Mouse (Mus musculus) intestine, postnatal 0 days (tissue): ENCODE data around the gene Hmox1. TPM values are rescaled to one million over a fixed set of nuclear protein-coding genes. Genes with fewer than 3 reads are reported as not detected.

Experiments used
- ATAC-seq: fragments of 200-750 bp; cut with Nextera tagmentation; 2 replicates; pipeline ENCODE4 v1.8.0; 2017; ENCODE audit warnings: mild to moderate bottlenecking, moderate TSS enrichment, moderate library complexity
- H3K27ac ChIP-seq: fragments of 300-500 bp; sonication (generic); 2 replicates; pipeline ENCODE4 v1.5.1; 2014; ENCODE audit warnings: mild to moderate bottlenecking, low read depth, low read length, moderate library complexity
- H3K27me3 ChIP-seq: fragments of 300-500 bp; sonication (generic); replicated peaks from 2 replicates; pipeline ENCODE4 v1.6.1; 2014; ENCODE audit warnings: low read length, mixed read lengths; ENCODE audit not compliant: control insufficient read depth, insufficient read depth
- H3K36me3 ChIP-seq: fragments of 300-500 bp; sonication (generic); 2 replicates; pipeline ENCODE4 v1.6.1; 2014; ENCODE audit warnings: mild to moderate bottlenecking, moderate library complexity; ENCODE audit not compliant: control insufficient read depth, insufficient read depth
- H3K4me1 ChIP-seq: fragments of 300-500 bp; sonication (generic); replicated peaks from 2 replicates; pipeline ENCODE4 v1.6.1; 2014; ENCODE audit warnings: antibody characterized with exemption, low read length, mixed read lengths; ENCODE audit not compliant: control insufficient read depth, insufficient read depth
- H3K4me2 ChIP-seq: fragments of 300-500 bp; sonication (generic); replicated peaks from 2 replicates; pipeline ENCODE4 v1.6.1; 2014; ENCODE audit warnings: low read depth, mild to moderate bottlenecking, moderate library complexity
- H3K4me3 ChIP-seq: fragments of 300-500 bp; sonication (generic); 2 replicates; pipeline ENCODE4 v1.5.1; 2014; ENCODE audit warnings: low read depth, low read length
- H3K9ac ChIP-seq: fragments of 300-500 bp; sonication (generic); 2 replicates; pipeline ENCODE4 v1.6.1; 2014; ENCODE audit warnings: mild to moderate bottlenecking, low read depth, low read length
- H3K9me3 ChIP-seq: fragments of 300-500 bp; sonication (generic); 2 replicates; pipeline ENCODE4 v1.6.1; 2016; ENCODE audit warnings: mixed run types; ENCODE audit not compliant: control insufficient read depth
- CTCF ChIP-seq: sonication (generic); IDR thresholded peaks from 2 replicates; pipeline ENCODE4 v1.5.1; 2016; ENCODE audit warnings: low read depth, mild to moderate bottlenecking, control low read depth, antibody characterized with exemption, moderate library complexity
- WGBS: fragments of 180-500 bp; shearing (Covaris S2); extraction: QIAGEN DNeasy Blood & Tissue Kit; methylation state at CpG from one replicate; pipeline ENCODE4 v1.1.7; 2014; 5-methylcytosine and 5-hydroxymethylcytosine counted together
- polyA plus RNA-seq: library from polyadenylated mRNA; unstranded; fragments of >200 nt; fragmentation: Nextera tagmentation; extraction: Ambion mirVana; gene quantifications from 2 replicates; pipeline ENCODE4 v1.2.1, GENCODE M21; 2015

The Hmox1 gene
- polyA plus RNA-seq, 1 experiment from 2014 or later = 72.7 TPM

- no peak overlapping the region for H3K27ac ChIP-seq
- no peaks in the 10 kb centered on the region for H3K27me3 ChIP-seq
- H3K4me1 ChIP-seq = no peaks in the 10 kb centered on the region
- ATAC-seq = no peak
- H3K9ac ChIP-seq = no peak overlapping the region
- no peak for TF ChIP-seq CTCF
- no peaks in the 10 kb centered on the region for H3K36me3 ChIP-seq
- 84% methylated on average over 1 of the region's 1 CpGs for WGBS
- H3K9me3 ChIP-seq = no peaks in the 10 kb centered on the region
- H3K4me3 ChIP-seq = no peak overlapping the region
- H3K4me2 ChIP-seq = no peak overlapping the region
Observed at GRCm38 (mm10) chr8:75078215-75078614, 15.2 kb upstream of the Hmox1 start.

GRCm38 (mm10) chr8:75078851-75079250, 14.6 kb upstream of the Hmox1 start:
- Histone ChIP-seq H3K4me2 (no peak overlapping the region), H3K4me1 (no peaks in the 10 kb centered on the region), H3K9me3 (no peaks in the 10 kb centered on the region), H3K36me3 (no peaks in the 10 kb centered on the region), H3K9ac (no peak overlapping the region), H3K27ac (no peak overlapping the region), H3K27me3 (no peaks in the 10 kb centered on the region), H3K4me3 (no peak overlapping the region)
- WGBS = 92% methylated on average over 9 of the region's 9 CpGs
- ATAC-seq = no peak
- no peak for TF ChIP-seq CTCF

- no peak for ATAC-seq
- Histone ChIP-seq H3K36me3 (no peaks in the 10 kb centered on the region), H3K4me1 (0 out of 2 replicates have a peak, but pooled peaks cover 1% of the 10 kb centered on the region), H3K27me3 (no peaks in the 10 kb centered on the region), H3K27ac (no peak overlapping the region), H3K4me3 (no peak overlapping the region), H3K9ac (no peak overlapping the region), H3K9me3 (no peaks in the 10 kb centered on the region), H3K4me2 (no peak overlapping the region)
- 68% methylated on average over 9 of the region's 9 CpGs for WGBS
- TF ChIP-seq CTCF = no peak
Observed at GRCm38 (mm10) chr8:75081364-75082040, 11.9 kb upstream of the Hmox1 start.

GRCm38 (mm10) chr8:75082181-75082805, 11.1 kb upstream of the Hmox1 start:
- ATAC-seq = no peak
- Histone ChIP-seq H3K36me3 (no peaks in the 10 kb centered on the region), H3K9me3 (no peaks in the 10 kb centered on the region), H3K4me1 (0 out of 2 replicates have a peak, but pooled peaks cover 3% of the 10 kb centered on the region), H3K27ac (no peak overlapping the region), H3K4me3 (no peak overlapping the region), H3K27me3 (no peaks in the 10 kb centered on the region), H3K4me2 (no peak overlapping the region), H3K9ac (no peak overlapping the region)
- WGBS = 70% methylated on average over 6 of the region's 6 CpGs
- TF ChIP-seq CTCF = no peak

GRCm38 (mm10) chr8:75083846-75084245, 9.6 kb upstream of the Hmox1 start:
- Histone ChIP-seq H3K9ac (no peak overlapping the region), H3K4me3 (0 out of 2 replicates have a peak overlapping the region, but pooled peaks have one; percentile 14), H3K36me3 (no peaks in the 10 kb centered on the region), H3K4me1 (peaks cover 3% of the 10 kb centered on the region; the same call in 1 of the 2 replicates), H3K4me2 (peak overlapping the region; percentile 59), H3K9me3 (no peaks in the 10 kb centered on the region), H3K27ac (no peak overlapping the region), H3K27me3 (no peaks in the 10 kb centered on the region)
- no peak for TF ChIP-seq CTCF
- WGBS = 1% methylated on average over 17 of the region's 17 CpGs
- peak; percentile 98 for ATAC-seq

GRCm38 (mm10) chr8:75084382-75085064, 8.9 kb upstream of the Hmox1 start:
- no peak for ATAC-seq
- 57% methylated on average over 3 of the region's 3 CpGs for WGBS
- no peak for TF ChIP-seq CTCF
- Histone ChIP-seq H3K4me2 (peak overlapping the region; percentile 59; the same call in 1 of the 2 replicates), H3K4me1 (peaks cover 9% of the 10 kb centered on the region; the same call in 1 of the 2 replicates), H3K27me3 (no peaks in the 10 kb centered on the region), H3K36me3 (no peaks in the 10 kb centered on the region), H3K4me3 (no peak overlapping the region), H3K9ac (no peak overlapping the region), H3K27ac (no peak overlapping the region), H3K9me3 (no peaks in the 10 kb centered on the region)
